Mouse (Mus musculus): ENCODE measurements around the gene Gm26938.

DNA sequence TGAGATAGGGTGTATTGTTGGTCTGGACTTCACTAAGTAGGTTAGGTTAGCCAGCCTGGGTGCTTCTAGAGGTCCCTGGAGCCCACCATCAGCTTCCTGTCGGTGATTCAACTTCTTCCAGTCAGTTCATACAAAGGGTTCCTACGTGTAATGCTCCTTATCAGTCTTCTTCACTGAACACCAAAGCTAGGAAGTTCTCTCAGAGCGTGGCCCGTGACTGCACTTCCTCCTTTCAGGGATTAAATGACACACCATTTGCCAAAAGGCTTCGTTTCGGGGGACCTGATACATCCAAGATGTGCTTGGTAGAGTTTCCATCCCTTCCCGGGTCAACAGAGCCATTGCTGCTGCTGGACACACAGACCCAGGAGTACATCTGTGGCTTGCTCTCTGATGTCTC lies 5.9 kb upstream of the Gm26938 start:
- TF ChIP-seq CTCF (IDR thresholded peaks at IDR 0.05; ENCODE audit: insufficient read depth, low read length) (no peak), POLR2A (IDR thresholded peaks at IDR 0.05; ENCODE audit: borderline replicate concordance, extremely low read depth, low read depth, low read length) (no peak)

Measured in lung, adult 2 months (tissue).